Mouse (Mus musculus) hindbrain, embryonic 12.5 days (tissue): Measurements from ENCODE around the gene Trim7. TPM values are rescaled to one million over a fixed set of nuclear protein-coding genes. Genes with fewer than 3 reads are reported as not detected.
"Not testable (repeated sequence)": the region's sequence is repeated elsewhere in the genome, so short reads cannot be mapped to it uniquely, and the experiment has no call there.

Experiments used
- ATAC-seq: fragments of 200-750 bp; cut with Nextera tagmentation; 2 replicates; pipeline ENCODE4 v1.8.0; 2017; ENCODE audit warnings: moderate TSS enrichment; ENCODE audit not compliant: low FRiP score
- H3K27ac ChIP-seq: fragments of 300-500 bp; sonication (generic); 2 replicates; pipeline ENCODE4 v1.5.1; 2016; ENCODE audit warnings: mild to moderate bottlenecking
- H3K27me3 ChIP-seq: fragments of 300-500 bp; sonication (generic); 2 replicates; pipeline ENCODE4 v1.6.1; 2016; ENCODE audit warnings: mild to moderate bottlenecking
- H3K36me3 ChIP-seq: fragments of 300-500 bp; sonication (generic); 2 replicates; pipeline ENCODE4 v1.6.1; 2016; ENCODE audit warnings: mild to moderate bottlenecking
- H3K4me1 ChIP-seq: fragments of 300-500 bp; sonication (generic); 2 replicates; pipeline ENCODE4 v1.6.1; 2016
- H3K4me2 ChIP-seq: fragments of 300-500 bp; sonication (generic); replicated peaks from 2 replicates; pipeline ENCODE4 v1.6.1; 2016; ENCODE audit warnings: mild to moderate bottlenecking
- H3K4me3 ChIP-seq: fragments of 300-500 bp; sonication (generic); 2 replicates; pipeline ENCODE4 v1.5.1; 2016; ENCODE audit warnings: mild to moderate bottlenecking
- H3K9ac ChIP-seq: fragments of 300-500 bp; sonication (generic); 2 replicates; pipeline ENCODE4 v1.6.1; 2016; ENCODE audit warnings: mild to moderate bottlenecking, moderate library complexity
- H3K9me3 ChIP-seq: fragments of 300-500 bp; sonication (generic); replicated peaks from 2 replicates; pipeline ENCODE4 v1.6.1; 2016; ENCODE audit warnings: mild to moderate bottlenecking
- WGBS: fragments of 180-500 bp; shearing (Covaris S2); methylation state at CpG from one replicate; pipeline ENCODE4 v1.1.7; 2016; 5-methylcytosine and 5-hydroxymethylcytosine counted together
- polyA plus RNA-seq: library from polyadenylated mRNA; unstranded; fragments of >200 nt; fragmentation: Nextera tagmentation; extraction: Ambion mirVana; gene quantifications from 2 replicates; pipeline ENCODE4 v1.2.1, GENCODE M21; 2016

Trim7 gene
- polyA plus RNA-seq, 1 experiment from 2014 or later, result 0.70 TPM

- H3K4me1 ChIP-seq, H3K27me3 ChIP-seq, H3K9me3 ChIP-seq, ATAC-seq, H3K9ac ChIP-seq, H3K36me3 ChIP-seq, H3K27ac ChIP-seq, H3K4me2 ChIP-seq, H3K4me3 ChIP-seq: not testable (repeated sequence)
- WGBS, result 76% methylated on average over 6 of the region's 6 CpGs
Measured at GRCm38 (mm10) chr11:48900654-48901566, 75.0 kb downstream of the Trim7 start.

- WGBS, result 95% methylated on average over 1 of the region's 1 CpGs
- not testable (repeated sequence) for H3K36me3 ChIP-seq, ATAC-seq, H3K4me3 ChIP-seq, H3K9ac ChIP-seq, H3K27me3 ChIP-seq, H3K27ac ChIP-seq, H3K9me3 ChIP-seq, H3K4me2 ChIP-seq, H3K4me1 ChIP-seq
Measured at GRCm38 (mm10) chr11:48901567-48901930, 75.6 kb downstream of the Trim7 start.

Other genes starting within 250 kb of the Trim7 start
- 442 and 512 TPM in 2 replicates for gene Rack1, start 25.8 kb upstream of the Trim7 start, polyA plus RNA-seq
- gene Trim41, start 8.8 kb upstream of the Trim7 start, polyA plus RNA-seq, result 6.4 and 7.1 TPM in 2 replicates
- gene Gm12184, start 515 bp downstream of the Trim7 start, polyA plus RNA-seq, result 7.2 and 10.0 TPM in 2 replicates
- gene Irgm1, start 45.5 kb downstream of the Trim7 start, polyA plus RNA-seq, result 3.0 and 3.9 TPM in 2 replicates
- 0.13 TPM in 1 of 2 replicates, not detected in the other for gene Gm5431, start 76.1 kb downstream of the Trim7 start, polyA plus RNA-seq
- gene Psme2b, start 120.0 kb downstream of the Trim7 start, polyA plus RNA-seq, result 2.3 and 2.4 TPM in 2 replicates
- not detected in 2 replicates for gene Olfr56, start 152.7 kb downstream of the Trim7 start, polyA plus RNA-seq
- 0.10 and 0.47 TPM in 2 replicates for gene 9930111J21Rik1, start 153.3 kb downstream of the Trim7 start, polyA plus RNA-seq
- not detected in 2 replicates for gene Gm12185, start 166.1 kb downstream of the Trim7 start, polyA plus RNA-seq
- not detected in 2 replicates for gene Tgtp1, start 168.0 kb downstream of the Trim7 start, polyA plus RNA-seq
- gene 9930111J21Rik2, start 225.1 kb downstream of the Trim7 start, polyA plus RNA-seq, result 0.22 and 0.57 TPM in 2 replicates
- gene Tgtp2, start 238.1 kb downstream of the Trim7 start, polyA plus RNA-seq, result not detected in 2 replicates